Mouse (Mus musculus) small intestine, adult 10 weeks (tissue): ENCODE data around the gene Vmn2r14. TPM values are rescaled to one million over a fixed set of nuclear protein-coding genes. Genes with fewer than 3 reads are reported as not detected.

Experiments used
- polyA plus RNA-seq: library from polyadenylated mRNA; stranded (reverse); fragments of 350-450 nt; fragmentation: Illumina TruSeq; extraction: RNeasy Lipid Tissue Mini Kit (QIAGEN cat#74804); gene quantifications from one replicate; pipeline ENCODE4 v1.2.3, GENCODE M21; 2014; ENCODE audit warnings: low replicate concordance

Vmn2r14 gene
- polyA plus RNA-seq, result not detected

DNA sequence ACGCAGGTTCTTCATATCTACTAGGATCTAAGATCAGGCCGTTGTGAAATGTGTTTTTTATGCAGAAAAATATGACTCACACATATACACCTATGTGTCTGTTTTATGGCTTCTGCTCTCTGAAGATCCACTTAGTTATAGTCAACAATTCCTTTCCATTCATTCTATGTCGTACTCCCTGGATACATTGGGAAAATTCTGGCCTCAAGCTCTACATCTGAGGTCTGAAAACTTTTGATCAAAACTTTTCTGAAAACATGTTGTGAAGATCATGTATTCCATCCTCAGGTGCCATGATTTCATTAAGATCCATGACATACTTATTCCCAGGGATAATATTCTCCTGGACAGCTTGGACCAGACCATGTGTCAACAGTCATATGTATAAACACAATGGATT lies at the start of gene Vmn2r14:
Vmn2r14 (minus strand) TSS at position 101 of the 400 bp plus-strand sequence.

DNA sequence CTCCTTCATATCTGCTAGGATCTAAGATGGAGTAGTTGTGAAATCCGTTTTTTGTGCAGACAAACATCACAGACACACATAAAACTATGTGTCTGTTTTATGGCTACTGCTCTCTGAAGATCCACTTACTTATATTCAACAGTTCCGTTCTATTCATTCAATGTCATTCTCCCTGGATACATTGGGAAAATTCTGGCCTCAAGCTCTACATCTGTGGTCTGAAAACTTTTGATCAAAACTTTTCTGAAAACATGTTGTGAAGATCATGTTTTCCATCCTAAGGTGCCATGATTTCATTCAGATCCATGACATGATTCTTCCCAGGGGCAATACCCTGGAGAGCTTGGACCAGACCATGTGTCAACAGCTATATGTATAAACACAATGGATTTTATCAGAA lies 32.4 kb downstream of the Vmn2r14 start, which contains the start of gene Vmn2r13:
Vmn2r13 (minus strand) TSS at position 101 of the 400 bp plus-strand sequence.

Other genes with a start within 250 kb of the Vmn2r14 start
- gene Vmn2r10, start 218.2 kb downstream of the Vmn2r14 start, polyA plus RNA-seq, result not detected
- gene Vmn2r11, start 165.1 kb downstream of the Vmn2r14 start, polyA plus RNA-seq, result not detected
- not detected for gene Vmn2r12, start 126.8 kb downstream of the Vmn2r14 start, polyA plus RNA-seq
- gene Vmn2r13, start 32.5 kb downstream of the Vmn2r14 start, polyA plus RNA-seq, result not detected
- not detected for gene Vmn2r15, start 72.9 kb upstream of the Vmn2r14 start, polyA plus RNA-seq
- gene Vmn2r16, start 105.5 kb upstream of the Vmn2r14 start, polyA plus RNA-seq, result not detected
- not detected for gene Vmn2r17, start 195.0 kb upstream of the Vmn2r14 start, polyA plus RNA-seq